Mouse (Mus musculus) heart, postnatal 0 days (tissue): ENCODE results near the gene Npepl1.

ENCODE experiments used
- CTCF ChIP-seq: IDR thresholded peaks from 2 replicates; pipeline ENCODE4 v1.5.1; 2016; ENCODE audit warnings: antibody characterized with exemption, control low read depth, low read depth
- EP300 ChIP-seq: IDR thresholded peaks from 2 replicates; pipeline ENCODE4 v1.6.1; 2016; ENCODE audit warnings: antibody characterized with exemption, low read depth

GRCm38 (mm10) chr2:174063527-174064211 lies 46.5 kb upstream of the Npepl1 start:
- TF ChIP-seq CTCF (no peak), EP300 (no peak)
